Mouse (Mus musculus): ENCODE measurements around the gene Fam120a.

The Fam120a gene

GRCm38 (mm10) chr13:48994903-48995302, 27.1 kb upstream of the Fam120a start:
- H3K9me3 ChIP-seq (ENCODE audit: low read length) = no peaks in the 10 kb centered on the region
- no peaks in the 10 kb centered on the region for H3K36me3 ChIP-seq (ENCODE audit: insufficient read depth, low read length)
- H3K4me1 ChIP-seq (replicated peaks; ENCODE audit: low read depth, low read length) = peaks cover 16% of the 10 kb centered on the region
- H3K27me3 ChIP-seq (ENCODE audit: insufficient read depth, low read length) = no peaks in the 10 kb centered on the region
- TF ChIP-seq NANOG (IDR thresholded peaks at IDR 0.05; ENCODE audit: borderline replicate concordance, low read length) = no peak
- no peak for TF ChIP-seq POU5F1 (IDR thresholded peaks at IDR 0.05; ENCODE audit: borderline replicate concordance, low read length)
- no peak for TF ChIP-seq CTCF (conservative IDR thresholded peaks at IDR 0.05; ENCODE audit: low read length)
- no peak overlapping the region for H3K4me3 ChIP-seq (replicated peaks; ENCODE audit: low read length)

GRCm38 (mm10) chr13:48992914-48993313, 25.1 kb upstream of the Fam120a start:
- Histone ChIP-seq H3K9me3 (ENCODE audit: low read length) (no peaks in the 10 kb centered on the region), H3K36me3 (ENCODE audit: insufficient read depth, low read length) (no peaks in the 10 kb centered on the region), H3K4me3 (replicated peaks; ENCODE audit: low read length) (no peak overlapping the region), H3K4me1 (replicated peaks; ENCODE audit: low read depth, low read length) (peaks cover 26% of the 10 kb centered on the region), H3K27me3 (ENCODE audit: insufficient read depth, low read length) (no peaks in the 10 kb centered on the region)
- TF ChIP-seq POU5F1 (IDR thresholded peaks at IDR 0.05; ENCODE audit: borderline replicate concordance, low read length) = no peak
- TF ChIP-seq CTCF (conservative IDR thresholded peaks at IDR 0.05; ENCODE audit: low read length) = no peak
- no peak for TF ChIP-seq NANOG (IDR thresholded peaks at IDR 0.05; ENCODE audit: borderline replicate concordance, low read length)

- no peaks in the 10 kb centered on the region for H3K27me3 ChIP-seq (ENCODE audit: insufficient read depth, low read length)
- H3K4me1 ChIP-seq (replicated peaks; ENCODE audit: low read depth, low read length) = peaks cover 23% of the 10 kb centered on the region
- H3K36me3 ChIP-seq (ENCODE audit: insufficient read depth, low read length) = no peaks in the 10 kb centered on the region
- TF ChIP-seq POU5F1 (IDR thresholded peaks at IDR 0.05; ENCODE audit: borderline replicate concordance, low read length) (no peak), CTCF (conservative IDR thresholded peaks at IDR 0.05; ENCODE audit: low read length) (no peak), NANOG (IDR thresholded peaks at IDR 0.05; ENCODE audit: borderline replicate concordance, low read length) (no peak)
- H3K4me3 ChIP-seq (replicated peaks; ENCODE audit: low read length) = no peak overlapping the region
- no peaks in the 10 kb centered on the region for H3K9me3 ChIP-seq (ENCODE audit: low read length)
Measured at GRCm38 (mm10) chr13:48990138-48990537, 22.3 kb upstream of the Fam120a start.

DNA sequence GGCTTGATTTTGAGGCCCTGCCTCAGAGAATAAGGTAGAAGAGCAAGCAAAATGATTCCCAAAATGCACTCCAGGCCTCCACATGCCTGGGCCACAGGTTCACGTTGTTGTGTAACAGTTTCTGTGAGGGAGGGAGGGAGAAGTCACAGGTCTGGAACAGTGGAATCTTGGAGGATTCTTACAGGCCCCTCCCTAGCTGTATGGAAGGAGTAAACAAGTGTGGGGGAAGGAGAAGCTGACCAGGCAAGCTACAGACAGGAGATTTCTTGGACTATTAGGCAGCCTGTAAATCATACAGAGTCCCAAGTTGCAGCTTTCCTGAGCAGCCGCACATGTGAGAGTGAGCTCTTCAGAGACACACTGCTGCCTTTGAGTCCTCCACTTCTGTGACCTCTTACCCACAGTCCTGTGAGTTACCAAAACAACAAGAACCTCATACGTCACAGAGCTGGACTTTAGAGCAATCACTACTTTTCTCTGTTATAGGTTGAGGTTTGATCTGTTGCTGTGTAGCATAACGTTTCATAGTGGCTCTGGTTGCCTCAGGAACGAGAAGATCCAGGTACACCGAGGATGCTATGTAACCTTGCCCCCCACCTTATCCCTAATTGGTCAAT, 14.8 kb upstream of the Fam120a start:
- no peak overlapping the region for H3K4me3 ChIP-seq (replicated peaks; ENCODE audit: low read length)
- H3K9me3 ChIP-seq (ENCODE audit: low read length) = no peaks in the 10 kb centered on the region
- TF ChIP-seq NANOG (IDR thresholded peaks at IDR 0.05; ENCODE audit: borderline replicate concordance, low read length) (no peak), CTCF (conservative IDR thresholded peaks at IDR 0.05; ENCODE audit: low read length) (no peak), POU5F1 (IDR thresholded peaks at IDR 0.05; ENCODE audit: borderline replicate concordance, low read length) (no peak)
- H3K4me1 ChIP-seq (replicated peaks; ENCODE audit: low read depth, low read length) = peaks cover 27% of the 10 kb centered on the region
- no peaks in the 10 kb centered on the region for H3K36me3 ChIP-seq (ENCODE audit: insufficient read depth, low read length)
- H3K27me3 ChIP-seq (ENCODE audit: insufficient read depth, low read length) = no peaks in the 10 kb centered on the region

- TF ChIP-seq CTCF (conservative IDR thresholded peaks at IDR 0.05; ENCODE audit: low read length) (no peak), POU5F1 (IDR thresholded peaks at IDR 0.05; ENCODE audit: borderline replicate concordance, low read length) (no peak), NANOG (IDR thresholded peaks at IDR 0.05; ENCODE audit: borderline replicate concordance, low read length) (no peak)
Measured at GRCm38 (mm10) chr13:48979069-48979468, 11.3 kb upstream of the Fam120a start.

GRCm38 (mm10) chr13:48977858-48978257, 10.0 kb upstream of the Fam120a start:
- H3K4me3 ChIP-seq (replicated peaks; ENCODE audit: low read length) = no peak overlapping the region

More at GRCm38 (mm10) chr13:48979069-48979468, 11.3 kb upstream of the Fam120a start:
- H3K4me3 ChIP-seq (replicated peaks; ENCODE audit: low read length) = no peak overlapping the region
- H3K36me3 ChIP-seq (ENCODE audit: insufficient read depth, low read length) = no peaks in the 10 kb centered on the region
- H3K27me3 ChIP-seq (ENCODE audit: insufficient read depth, low read length) = no peaks in the 10 kb centered on the region
- H3K9me3 ChIP-seq (ENCODE audit: low read length) = no peaks in the 10 kb centered on the region
- H3K4me1 ChIP-seq (replicated peaks; ENCODE audit: low read depth, low read length) = peaks cover 30% of the 10 kb centered on the region

GRCm38 (mm10) chr13:48974699-48975098, 6.9 kb upstream of the Fam120a start:
- Histone ChIP-seq H3K4me1 (replicated peaks; ENCODE audit: low read depth, low read length) (peaks cover 35% of the 10 kb centered on the region), H3K36me3 (ENCODE audit: insufficient read depth, low read length) (peaks cover 9% of the 10 kb centered on the region), H3K27me3 (ENCODE audit: insufficient read depth, low read length) (no peaks in the 10 kb centered on the region), H3K9me3 (ENCODE audit: low read length) (no peaks in the 10 kb centered on the region), H3K4me3 (replicated peaks; ENCODE audit: low read length) (no peak overlapping the region)
- TF ChIP-seq NANOG (IDR thresholded peaks at IDR 0.05; ENCODE audit: borderline replicate concordance, low read length) (no peak), POU5F1 (IDR thresholded peaks at IDR 0.05; ENCODE audit: borderline replicate concordance, low read length) (no peak), CTCF (conservative IDR thresholded peaks at IDR 0.05; ENCODE audit: low read length) (no peak)

More at GRCm38 (mm10) chr13:48977858-48978257, 10.0 kb upstream of the Fam120a start:
- Histone ChIP-seq H3K27me3 (ENCODE audit: insufficient read depth, low read length) (no peaks in the 10 kb centered on the region), H3K36me3 (ENCODE audit: insufficient read depth, low read length) (no peaks in the 10 kb centered on the region), H3K9me3 (ENCODE audit: low read length) (no peaks in the 10 kb centered on the region), H3K4me1 (replicated peaks; ENCODE audit: low read depth, low read length) (peaks cover 25% of the 10 kb centered on the region)
- TF ChIP-seq NANOG (IDR thresholded peaks at IDR 0.05; ENCODE audit: borderline replicate concordance, low read length) = no peak
- TF ChIP-seq CTCF (conservative IDR thresholded peaks at IDR 0.05; ENCODE audit: low read length) = no peak

DNA sequence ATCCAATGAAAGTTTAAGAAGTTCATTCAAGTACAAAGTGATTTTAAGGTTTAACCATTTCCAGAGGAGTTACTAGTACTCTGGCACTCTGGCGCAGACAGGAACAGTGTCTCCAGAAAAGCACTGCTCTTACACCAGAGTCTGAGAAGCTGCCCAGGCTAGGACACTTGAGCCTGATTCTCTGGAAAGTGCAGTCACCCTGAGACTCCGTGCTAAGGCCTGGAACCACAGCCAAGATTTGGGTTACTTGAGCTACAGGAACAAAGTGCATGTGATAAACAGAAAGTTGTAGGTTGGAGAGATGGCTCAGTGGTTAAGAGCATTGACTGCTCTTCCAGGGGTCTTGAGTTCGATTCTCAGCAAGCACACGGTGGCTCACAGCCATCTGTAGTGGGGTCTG, 6.4 kb upstream of the Fam120a start:
- no peaks in the 10 kb centered on the region for H3K9me3 ChIP-seq (ENCODE audit: low read length)
- TF ChIP-seq CTCF (conservative IDR thresholded peaks at IDR 0.05; ENCODE audit: low read length) (no peak), NANOG (IDR thresholded peaks at IDR 0.05; ENCODE audit: borderline replicate concordance, low read length) (no peak), POU5F1 (IDR thresholded peaks at IDR 0.05; ENCODE audit: borderline replicate concordance, low read length) (no peak)
- H3K4me3 ChIP-seq (replicated peaks; ENCODE audit: low read length) = no peak overlapping the region
- peaks cover 9% of the 10 kb centered on the region for H3K36me3 ChIP-seq (ENCODE audit: insufficient read depth, low read length)
- no peaks in the 10 kb centered on the region for H3K27me3 ChIP-seq (ENCODE audit: insufficient read depth, low read length)
- H3K4me1 ChIP-seq (replicated peaks; ENCODE audit: low read depth, low read length) = peaks cover 35% of the 10 kb centered on the region

DNA sequence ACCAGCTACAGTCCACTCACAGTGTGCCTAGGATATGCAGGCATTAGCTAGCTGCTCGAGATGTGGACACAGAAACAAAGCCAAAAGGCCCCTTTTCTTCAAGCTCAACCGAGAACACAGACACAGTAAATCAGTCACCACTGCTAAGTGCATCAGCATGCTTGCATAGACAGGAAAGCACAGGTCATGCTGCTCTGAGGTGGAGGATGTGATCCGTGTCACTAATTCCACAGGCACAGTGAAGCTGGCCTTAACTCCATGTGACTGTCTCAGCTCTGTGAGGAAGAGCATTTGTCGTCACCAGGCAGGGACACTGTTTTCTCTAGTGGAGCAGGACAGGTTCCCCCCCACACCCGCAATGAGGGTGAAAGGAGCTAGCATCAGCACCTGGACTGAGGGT, 5.4 kb upstream of the Fam120a start:
- H3K36me3 ChIP-seq (ENCODE audit: insufficient read depth, low read length) = peaks cover 9% of the 10 kb centered on the region
- TF ChIP-seq POU5F1 (IDR thresholded peaks at IDR 0.05; ENCODE audit: borderline replicate concordance, low read length) = no peak
- no peak for TF ChIP-seq NANOG (IDR thresholded peaks at IDR 0.05; ENCODE audit: borderline replicate concordance, low read length)
- TF ChIP-seq CTCF (conservative IDR thresholded peaks at IDR 0.05; ENCODE audit: low read length) = no peak
- H3K4me1 ChIP-seq (replicated peaks; ENCODE audit: low read depth, low read length) = peaks cover 37% of the 10 kb centered on the region
- H3K9me3 ChIP-seq (ENCODE audit: low read length) = no peaks in the 10 kb centered on the region
- H3K4me3 ChIP-seq (replicated peaks; ENCODE audit: low read length) = no peak overlapping the region
- H3K27me3 ChIP-seq (ENCODE audit: insufficient read depth, low read length) = no peaks in the 10 kb centered on the region
